Mouse (Mus musculus): ENCODE results near the gene Ubxn4. TPM values are rescaled to one million over a fixed set of nuclear protein-coding genes. Genes with fewer than 3 reads are reported as not detected.
A peak's percentile ranks its signal among the peaks of the same experiment; 100 is the strongest.
"Not testable (repeated sequence)": the region's sequence is repeated elsewhere in the genome, so short reads cannot be mapped to it uniquely, and the experiment has no call there.

Ubxn4 gene
- total RNA-seq, 2 experiments from 2014 or later: 65.2 to 67.4 TPM

GRCm38 (mm10) chr1:128303900-128304299, 60.1 kb downstream of the Ubxn4 start:
- no peak for DNase-seq (ENCODE audit: low spot score in 2 of 2)

- no peak for DNase-seq (ENCODE audit: low spot score in 2 of 2)
Measured at GRCm38 (mm10) chr1:128309043-128309442, 65.3 kb downstream of the Ubxn4 start.

- DNase-seq (ENCODE audit: low spot score in 2 of 2): no peak
Measured at GRCm38 (mm10) chr1:128314665-128315064, 70.9 kb downstream of the Ubxn4 start.

GRCm38 (mm10) chr1:128319266-128319665, 75.5 kb downstream of the Ubxn4 start:
- not testable (repeated sequence) for DNase-seq (ENCODE audit: low spot score in 2 of 2)

DNA sequence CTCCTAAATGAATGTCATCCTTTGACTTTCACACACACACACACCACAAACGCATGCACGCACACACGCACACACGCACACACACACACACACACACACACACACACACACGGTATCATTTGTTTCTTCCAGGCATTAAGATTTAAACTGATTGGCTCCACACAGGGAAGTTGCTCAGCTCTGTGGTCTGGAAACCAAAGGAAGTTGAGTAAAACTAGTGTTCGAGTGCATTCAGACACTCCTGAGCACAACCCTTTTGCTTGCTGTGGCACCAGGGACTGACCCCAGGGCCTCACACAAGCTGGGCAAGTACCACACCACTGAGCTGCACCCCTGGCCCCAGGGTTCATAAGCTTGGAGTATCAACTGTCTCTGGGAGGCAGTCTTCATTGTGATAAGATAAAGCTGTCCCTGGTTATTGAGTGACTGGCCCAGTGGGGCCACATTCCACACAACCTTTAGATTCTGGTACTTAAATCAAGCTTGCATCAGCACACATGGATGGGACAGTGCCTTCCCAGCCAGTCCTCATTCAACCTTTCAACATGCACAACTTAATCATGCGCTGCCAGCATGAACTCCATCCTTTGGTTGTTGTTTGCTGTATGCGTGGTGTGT, 79.4 kb downstream of the Ubxn4 start:
- no peak for DNase-seq (ENCODE audit: low spot score in 2 of 2)

GRCm38 (mm10) chr1:128324776-128325175, 81.0 kb downstream of the Ubxn4 start:
- no peak for DNase-seq (ENCODE audit: low spot score in 2 of 2)

GRCm38 (mm10) chr1:128327165-128327564, 83.4 kb downstream of the Ubxn4 start:
- DNase-seq (ENCODE audit: low spot score in 2 of 2): no peak

GRCm38 (mm10) chr1:128328218-128328617, 84.5 kb downstream of the Ubxn4 start, which contains the start of gene Lct:
TSS of gene Lct (minus strand) at chr1:128328318.
- no peak for DNase-seq (ENCODE audit: low spot score in 2 of 2)

Small RNA genes lying within 50 kb of the gene (microRNA-seq; reads per million reads assigned to microRNA genes)
- 115 reads per million, percentile 48 among the genes with 10 or more reads in this experiment for gene Mir128-1

Other genes starting within 250 kb of the Ubxn4 start
- gene Zranb3, start 140.9 kb upstream of the Ubxn4 start, total RNA-seq (2021): 10 to 100 TPM in 1 of 2 experiments, 1 to 10 TPM in 1; 9.7 to 10.7 TPM
- 10 to 100 TPM; 77.8 to 84.8 TPM for gene R3hdm1, start 140.7 kb upstream of the Ubxn4 start, total RNA-seq (2021)
- gene Lct, start 84.4 kb downstream of the Ubxn4 start, total RNA-seq (2021): under 1 TPM; 0.40 to 0.48 TPM
- 100 to 1,000 TPM in 1 of 2 experiments, 10 to 100 TPM in 1; 97.9 to 111 TPM for gene Mcm6, start 115.7 kb downstream of the Ubxn4 start, total RNA-seq (2021)
- gene Dars, start 173.4 kb downstream of the Ubxn4 start, total RNA-seq (2021): 10 to 100 TPM; 89.4 to 96.5 TPM

Data from adrenal gland, postnatal 4 days (tissue).